Mouse (Mus musculus) layer of hippocampus, adult 9-10 months (tissue): ENCODE results near the gene Hipk1.

Experiments
- DNase-seq: peaks from one replicate; pipeline ENCODE4 v3.0.0; 2022; ENCODE audit warnings: low spot score

Gene Hipk1

GRCm38 (mm10) chr3:103715762-103716693 lies 75.3 kb downstream of the Hipk1 start:
- no peak for DNase-seq

DNA sequence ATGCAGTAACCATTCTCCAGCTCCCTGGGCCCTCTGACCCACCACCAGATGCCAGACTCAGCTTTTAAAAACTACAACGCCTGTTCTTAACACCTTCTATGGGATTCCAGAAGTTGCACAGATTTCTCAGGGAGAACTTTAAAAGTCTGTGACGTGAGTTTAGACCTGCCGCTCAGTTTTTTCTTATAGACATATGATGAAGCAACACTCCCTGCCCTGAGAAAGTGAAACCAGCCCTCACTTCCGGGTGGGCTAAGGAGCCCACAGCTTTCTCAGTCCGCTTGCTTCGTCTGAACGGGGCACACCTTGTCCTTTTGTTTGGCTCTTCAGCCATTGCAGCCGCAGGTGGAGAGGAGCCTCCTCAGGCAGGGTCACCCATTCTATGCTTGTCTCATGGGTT lies 76.4 kb downstream of the Hipk1 start:
- DNase-seq = no peak

DNA sequence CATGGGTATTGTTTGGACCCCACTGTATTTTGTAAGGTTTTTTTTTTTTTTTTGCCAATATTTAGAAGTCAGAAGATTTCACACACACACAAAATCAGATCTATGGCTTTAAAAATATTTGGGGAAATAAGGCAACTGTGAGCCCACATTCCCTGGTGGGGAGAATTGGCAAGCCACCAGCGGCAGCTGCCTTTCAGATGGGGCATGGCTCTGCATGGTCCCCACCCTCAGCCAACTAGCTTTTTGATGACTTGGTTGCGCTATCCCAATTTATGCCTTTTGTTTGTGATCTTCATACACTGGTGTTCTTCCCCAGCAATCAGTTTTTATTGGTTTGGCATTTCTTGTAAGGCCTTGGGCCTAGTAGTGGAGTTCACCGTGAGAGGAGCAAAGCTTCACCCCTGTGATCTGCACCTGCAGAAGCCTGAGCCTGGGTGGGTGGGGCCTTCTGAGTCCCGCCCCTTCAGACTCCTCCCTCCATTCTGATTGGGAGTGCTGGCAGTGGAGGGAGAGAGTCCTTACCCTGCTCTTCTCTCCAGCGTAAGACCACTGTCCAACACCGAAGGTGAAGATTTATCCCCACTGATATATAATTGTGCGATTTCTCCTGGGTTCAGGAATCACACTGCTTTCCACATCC lies 77.0 kb downstream of the Hipk1 start:
- no peak for DNase-seq

- DNase-seq = no peak
These were observed 79.2 kb downstream of the Hipk1 start for GRCm38 (mm10) chr3:103712196-103712595.

DNA sequence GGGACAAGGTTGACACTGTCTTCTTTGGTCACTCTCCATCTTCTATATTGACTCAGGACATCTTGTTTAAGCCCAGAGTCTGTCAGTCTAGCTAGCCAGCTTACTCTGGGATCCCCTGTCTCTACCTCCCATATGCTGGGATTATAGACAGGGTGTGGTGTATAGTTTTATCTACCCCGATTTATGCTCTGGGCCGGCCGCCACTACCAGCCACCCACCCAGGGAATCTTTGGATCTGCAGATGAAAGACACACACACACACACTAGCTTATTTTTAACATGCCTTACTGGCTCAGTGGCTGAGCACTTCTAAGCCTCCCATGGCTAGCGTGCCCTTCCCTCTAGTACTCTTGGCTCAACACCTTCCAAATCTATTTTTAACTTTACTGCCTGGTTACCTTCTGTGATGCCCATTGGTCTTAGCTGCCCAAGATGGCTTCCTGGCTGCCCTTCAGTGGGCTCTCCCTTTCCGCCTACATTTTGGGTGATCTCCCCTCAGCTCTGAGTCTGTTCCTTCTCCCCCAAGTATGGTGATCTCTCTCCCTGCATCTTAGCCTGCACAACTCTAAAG lies 81.8 kb downstream of the Hipk1 start:
- no peak for DNase-seq

- DNase-seq = no peak
These were observed 85.9 kb downstream of the Hipk1 start for GRCm38 (mm10) chr3:103705426-103705825.

DNA sequence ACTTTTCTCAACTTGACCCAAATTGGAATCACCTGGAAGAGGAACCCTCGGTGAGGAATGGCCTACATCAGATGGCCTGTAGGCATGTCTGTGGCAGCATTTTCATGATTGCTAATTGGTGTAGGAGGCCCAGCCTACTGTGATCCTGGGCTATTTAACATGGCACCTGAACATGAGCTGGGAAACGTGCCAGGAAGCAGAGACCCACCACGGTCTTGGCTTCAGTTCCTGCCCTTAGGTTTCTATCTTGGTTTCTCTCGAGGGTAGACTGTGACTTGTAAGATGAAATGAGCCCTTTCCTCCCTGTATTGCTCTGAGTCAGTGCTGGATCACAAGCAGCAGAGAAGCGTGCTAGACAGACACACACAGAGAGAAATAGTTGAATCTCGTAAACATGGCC lies 86.7 kb downstream of the Hipk1 start:
- DNase-seq = no peak

DNA sequence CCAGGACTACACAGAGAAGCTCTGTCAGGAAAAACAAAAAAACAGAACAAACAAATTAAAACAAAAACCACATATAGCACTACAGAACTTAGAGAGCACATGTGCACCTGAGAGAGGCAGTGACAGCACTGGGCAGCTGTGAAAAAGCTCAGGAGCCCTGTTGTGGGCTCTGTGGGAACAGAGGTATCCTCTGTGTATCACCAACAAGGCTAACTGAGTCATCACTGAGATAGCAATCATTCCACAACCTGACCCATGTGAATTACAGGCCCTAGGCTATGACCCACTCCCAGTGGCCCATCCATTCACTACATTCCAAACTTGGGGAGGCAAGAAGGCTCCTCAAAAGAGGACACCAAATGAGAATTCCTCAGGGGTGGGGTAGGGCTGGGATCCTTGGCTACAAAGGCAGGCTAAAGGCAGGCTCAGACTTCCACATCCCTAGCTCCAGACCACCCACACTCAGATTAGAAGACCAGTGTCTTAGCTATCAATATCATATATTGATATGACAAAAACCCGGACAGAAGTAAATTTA lies 94.9 kb downstream of the Hipk1 start:
- DNase-seq = no peak

GRCm38 (mm10) chr3:103695556-103695955 lies 95.8 kb downstream of the Hipk1 start:
- no peak for DNase-seq

DNA sequence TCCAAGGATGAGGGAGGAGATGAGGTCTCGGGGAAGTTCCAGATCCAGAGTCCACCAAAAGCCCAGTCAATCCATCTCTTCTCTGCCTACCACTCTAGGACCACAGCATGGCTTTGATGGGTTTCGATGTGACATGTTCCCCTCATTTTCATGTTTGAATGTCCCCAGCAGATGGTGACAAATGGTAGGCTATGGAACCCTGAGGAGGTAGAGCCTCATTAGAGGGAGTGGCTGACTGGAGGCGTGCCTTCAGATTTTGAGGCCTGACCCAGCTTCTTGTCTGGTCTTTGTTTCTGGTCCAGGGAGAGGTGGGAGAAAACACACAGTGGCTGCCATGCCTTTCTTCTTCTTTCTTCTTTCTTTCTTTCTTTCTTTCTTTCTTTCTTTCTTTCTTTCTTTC lies 100.9 kb downstream of the Hipk1 start:
- no peak for DNase-seq
